Mouse (Mus musculus) gastrocnemius, postnatal 4 days (tissue): ENCODE results near the gene Mcrs1. TPM values are rescaled to one million over a fixed set of nuclear protein-coding genes. Genes with fewer than 3 reads are reported as not detected.

Source experiments
- DNase-seq, 2 experiments: peaks; one replicate each; pipeline ENCODE4 v3.0.0; 2021 to 2022; ENCODE audit warnings: low spot score in 2 of 2, mixed read lengths in 2 of 2
- total RNA-seq, 2 experiments: library from RNA; stranded (reverse); gene quantifications; 2 replicates each; pipeline ENCODE4 v1.2.3; 2021

The Mcrs1 gene
- total RNA-seq, 2 experiments from 2014 or later: 55.6 to 59.3 TPM

GRCm38 (mm10) chr15:99215741-99216463, 35.9 kb downstream of the Mcrs1 start:
- no peak for DNase-seq

- no peak for DNase-seq
Measured at GRCm38 (mm10) chr15:99214941-99215340, 36.8 kb downstream of the Mcrs1 start.

GRCm38 (mm10) chr15:99213183-99213582, 38.6 kb downstream of the Mcrs1 start:
- no peak for DNase-seq

GRCm38 (mm10) chr15:99205959-99206358, 45.8 kb downstream of the Mcrs1 start:
- DNase-seq: no peak

GRCm38 (mm10) chr15:99198761-99199160, 53.0 kb downstream of the Mcrs1 start:
- DNase-seq: peak in 1 of 2 experiments; percentile 31

- no peak for DNase-seq
Measured at GRCm38 (mm10) chr15:99195043-99195442, 56.7 kb downstream of the Mcrs1 start.

GRCm38 (mm10) chr15:99194358-99194757, 57.4 kb downstream of the Mcrs1 start:
- no peak for DNase-seq

Other genes with a start within 250 kb of the Mcrs1 start
- gene Tuba1c, start 222.1 kb downstream of the Mcrs1 start, total RNA-seq: 10 to 100 TPM; 62.2 to 80.4 TPM
- gene Prph, start 196.8 kb downstream of the Mcrs1 start, total RNA-seq: 1 to 10 TPM; 3.0 to 4.7 TPM
- gene Troap, start 177.4 kb downstream of the Mcrs1 start, total RNA-seq: 10 to 100 TPM in 1 of 2 experiments, 1 to 10 TPM in 1; 5.9 to 10.6 TPM
- gene C1ql4, start 164.1 kb downstream of the Mcrs1 start, total RNA-seq: not detected
- gene Dnajc22, start 158.8 kb downstream of the Mcrs1 start, total RNA-seq: not detected
- 10 to 100 TPM; 21.4 to 22.4 TPM for gene Spats2, start 126.0 kb downstream of the Mcrs1 start, total RNA-seq
- under 1 TPM; 0.10 to 0.13 TPM for gene Kcnh3, start 27.1 kb downstream of the Mcrs1 start, total RNA-seq
- gene Prpf40b, start 43.1 kb upstream of the Mcrs1 start, total RNA-seq: 10 to 100 TPM; 32.6 to 34.5 TPM
- not detected for gene Fam186b, start 43.9 kb upstream of the Mcrs1 start, total RNA-seq
- 10 to 100 TPM; 32.3 to 35.7 TPM for gene Fmnl3, start 118.5 kb upstream of the Mcrs1 start, total RNA-seq
- 100 to 1,000 TPM; 205 to 215 TPM for gene Tmbim6, start 140.9 kb upstream of the Mcrs1 start, total RNA-seq
- gene Nckap5l, start 205.8 kb upstream of the Mcrs1 start, total RNA-seq: 10 to 100 TPM; 37.2 to 39.4 TPM
- gene Bcdin3d, start 222.8 kb upstream of the Mcrs1 start, total RNA-seq: 1 to 10 TPM; 7.2 to 7.4 TPM